Mouse (Mus musculus): ENCODE measurements around the gene Lrig2. TPM values are rescaled to one million over a fixed set of nuclear protein-coding genes. Genes with fewer than 3 reads are reported as not detected.
"Not testable (repeated sequence)": the region's sequence is repeated elsewhere in the genome, so short reads cannot be mapped to it uniquely, and the experiment has no call there.

The Lrig2 gene
- total RNA-seq, 2 experiments from 2014 or later: 29.9 to 33.3 TPM

DNA sequence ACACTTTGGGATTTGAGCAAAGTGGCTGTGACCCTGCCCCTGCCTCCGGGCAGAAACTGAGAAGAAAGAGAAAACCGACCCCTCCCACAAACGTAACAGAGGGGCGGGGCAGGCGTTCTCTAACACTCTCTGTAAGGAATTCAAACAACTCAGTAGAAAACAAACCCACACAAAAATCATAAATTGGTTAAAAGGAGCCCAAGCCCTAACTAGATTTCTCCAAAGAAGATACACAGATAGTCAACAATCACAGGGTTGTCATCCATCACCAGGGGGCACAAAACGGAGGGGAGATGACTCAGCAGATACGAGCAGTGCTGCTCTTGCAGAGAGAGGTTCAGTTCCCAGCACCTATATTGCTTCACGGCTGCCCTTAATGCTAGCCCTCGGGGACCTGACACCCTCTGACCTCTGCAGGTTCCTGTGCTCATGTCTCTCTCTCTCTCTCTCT lies 77.4 kb downstream of the Lrig2 start:
- no peak for DNase-seq (ENCODE audit: low spot score in 2 of 2)

DNA sequence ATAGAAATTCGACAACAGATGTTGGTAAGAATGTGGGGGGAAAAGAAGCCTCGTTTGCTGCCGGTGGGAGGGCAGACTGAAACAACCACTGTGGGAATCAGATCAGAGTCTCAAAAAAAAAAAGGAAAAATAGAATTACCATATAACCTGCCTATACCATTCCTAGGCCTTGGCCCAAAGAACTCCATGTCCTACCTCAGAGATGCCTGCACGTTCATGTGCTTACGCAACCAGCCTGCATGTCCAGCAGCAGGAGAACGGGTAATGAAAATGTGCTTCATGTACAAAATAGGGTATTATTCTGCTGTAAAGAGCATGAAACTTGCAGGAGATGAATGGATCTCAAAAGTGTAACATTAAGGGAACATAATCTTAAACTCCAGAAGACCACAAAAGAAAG lies 79.1 kb downstream of the Lrig2 start:
- no peak for DNase-seq (ENCODE audit: low spot score in 2 of 2)

DNA sequence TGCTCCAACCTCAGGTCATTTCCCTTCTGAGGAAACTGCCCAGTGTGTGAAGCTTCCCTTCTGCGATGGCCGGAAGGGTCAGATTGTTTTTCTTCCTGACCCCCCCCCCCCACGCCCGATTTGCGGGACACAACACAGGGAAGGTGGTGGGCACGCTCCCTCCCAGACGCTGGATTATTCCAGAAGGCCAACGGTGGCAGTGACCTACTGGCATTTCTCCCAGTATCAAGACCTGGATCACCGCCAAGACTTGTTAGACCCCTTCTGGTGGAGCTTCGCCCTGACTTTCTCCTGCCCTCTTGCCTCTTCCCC lies 79.9 kb downstream of the Lrig2 start:
- no peak for DNase-seq (ENCODE audit: low spot score in 2 of 2)

DNA sequence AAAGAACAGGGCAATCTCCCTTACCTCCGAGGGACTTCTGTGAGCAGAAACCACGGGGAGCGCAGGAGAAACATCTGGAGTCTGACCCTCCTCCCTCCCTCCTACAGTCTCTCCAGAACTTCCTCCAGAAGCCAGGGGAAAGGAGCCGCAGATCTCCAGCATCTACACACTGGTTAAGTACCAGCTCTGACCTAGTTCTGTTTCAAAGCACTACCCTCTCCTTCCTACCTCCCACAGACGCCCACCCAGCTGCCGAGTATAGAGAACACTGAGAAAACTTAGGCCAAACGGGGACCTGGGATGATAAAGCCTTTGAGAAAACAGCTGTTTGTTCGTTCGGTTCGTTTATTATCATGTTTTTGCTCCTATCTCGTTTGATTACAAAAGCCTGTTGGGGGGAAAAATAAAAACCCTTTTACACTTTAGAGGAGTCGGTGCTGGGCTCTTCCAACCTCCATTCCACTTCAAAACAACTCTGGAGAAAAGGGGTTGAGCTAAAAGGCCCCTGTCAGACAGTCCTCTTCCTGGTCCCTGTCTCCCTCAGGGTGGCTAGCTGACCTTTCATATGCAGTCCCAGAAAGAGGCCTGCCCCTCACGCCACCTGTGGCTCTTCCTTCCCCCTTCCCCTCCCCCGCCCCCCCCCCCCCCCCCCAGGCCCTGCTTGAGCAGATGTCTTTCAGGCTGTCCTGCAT lies 80.4 kb downstream of the Lrig2 start:
- DNase-seq (ENCODE audit: low spot score in 2 of 2): peak; percentile 56 to 73

DNA sequence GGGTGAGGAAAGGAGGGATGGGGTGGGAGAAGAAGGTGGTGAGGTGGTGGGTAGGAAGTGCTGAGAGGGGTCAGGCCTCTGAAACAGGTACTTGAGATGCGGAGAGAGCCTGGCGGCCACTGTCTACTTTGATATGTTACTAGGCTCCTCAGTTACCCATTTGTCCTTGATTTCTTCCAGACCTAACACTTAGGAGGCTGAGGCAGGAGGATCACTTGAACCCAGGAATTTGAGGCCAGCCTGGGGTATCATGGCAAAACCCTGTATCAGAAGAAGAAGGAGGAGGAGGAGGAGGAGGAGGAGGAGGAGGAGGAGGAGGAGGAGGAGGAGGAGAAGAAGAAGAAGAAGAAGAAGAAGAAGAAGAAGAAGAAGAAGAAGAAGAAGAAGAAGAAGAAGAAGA lies 84.4 kb downstream of the Lrig2 start:
- not testable (repeated sequence) for DNase-seq (ENCODE audit: low spot score in 2 of 2)

DNA sequence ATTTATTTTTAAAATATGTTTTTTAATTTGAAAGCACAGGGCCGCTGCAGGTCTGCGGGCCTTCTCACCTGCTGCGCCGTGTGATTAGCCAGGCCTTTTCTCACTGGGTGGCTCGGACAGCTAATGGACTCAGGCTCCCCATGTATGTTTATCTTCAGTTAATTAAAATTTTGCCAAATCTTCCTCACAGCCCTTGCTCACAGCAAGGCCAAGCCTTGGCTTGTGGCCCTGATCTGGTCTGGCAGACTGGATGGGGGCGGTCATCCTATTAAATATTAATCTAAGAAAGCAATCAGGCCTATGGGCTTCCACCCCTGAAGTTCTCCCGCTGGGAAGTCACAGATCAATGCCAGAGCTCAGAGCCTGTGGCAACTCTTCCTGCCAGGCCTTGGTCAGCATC lies 87.4 kb downstream of the Lrig2 start:
- DNase-seq (ENCODE audit: low spot score in 2 of 2): no peak

DNA sequence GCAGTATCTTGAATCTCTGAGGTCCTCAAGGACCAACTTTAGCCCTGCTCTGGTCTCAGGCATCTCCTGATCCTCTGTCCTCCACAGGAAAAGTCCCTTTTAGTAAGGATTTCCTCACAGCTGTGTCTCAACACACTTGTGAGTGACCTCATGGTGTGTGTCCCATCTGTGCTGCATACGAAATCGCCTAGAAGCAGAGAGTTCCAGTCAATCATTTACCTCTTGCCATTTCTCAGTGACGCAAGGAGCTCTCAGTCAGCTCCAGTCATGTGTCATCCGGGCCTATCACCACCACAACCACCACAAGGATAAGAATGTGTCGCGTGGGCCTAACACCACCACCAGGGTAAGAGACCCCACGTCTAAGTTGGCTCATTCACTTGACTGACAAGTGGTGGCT lies 90.8 kb downstream of the Lrig2 start:
- no peak for DNase-seq (ENCODE audit: low spot score in 2 of 2)

DNA sequence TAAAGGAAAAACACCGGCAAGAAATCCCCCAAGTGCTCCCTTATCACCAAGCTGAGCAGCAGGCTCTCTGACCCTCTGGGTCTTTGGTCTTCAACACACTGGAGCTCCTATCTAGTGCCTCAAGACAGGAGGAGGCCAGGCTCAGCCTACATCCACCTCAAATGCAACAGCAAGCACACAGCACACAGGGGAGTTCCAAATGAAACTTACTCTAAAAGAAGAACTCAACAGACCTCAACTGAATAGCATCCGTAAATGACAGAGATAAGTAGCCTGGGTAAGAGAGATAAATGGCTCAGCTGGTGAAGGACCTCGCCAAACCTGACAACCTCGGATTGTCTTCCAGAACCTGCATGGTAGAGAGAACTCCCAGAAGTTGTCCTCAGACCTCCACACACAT lies 91.7 kb downstream of the Lrig2 start:
- DNase-seq (ENCODE audit: low spot score in 2 of 2): no peak

DNA sequence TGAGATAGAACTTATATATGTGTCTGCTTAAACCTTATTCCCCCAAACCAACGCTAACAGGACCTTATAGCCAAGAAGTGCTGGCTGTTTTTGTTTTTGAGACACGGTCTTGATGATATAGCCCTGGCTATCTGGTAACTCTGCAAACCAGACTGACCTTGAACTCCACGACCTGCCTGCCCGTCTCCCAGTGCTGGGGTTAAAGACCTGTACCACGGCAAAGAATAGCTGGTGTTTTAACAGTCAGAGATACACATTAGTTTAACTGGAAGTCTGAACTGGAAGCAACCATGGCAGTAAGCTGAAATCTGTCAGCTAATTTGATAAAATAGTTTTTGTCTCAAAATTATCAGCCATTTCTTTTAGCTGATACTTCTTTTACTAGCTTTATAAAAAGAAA lies 94.9 kb downstream of the Lrig2 start:
- no peak for DNase-seq (ENCODE audit: low spot score in 2 of 2)

DNA sequence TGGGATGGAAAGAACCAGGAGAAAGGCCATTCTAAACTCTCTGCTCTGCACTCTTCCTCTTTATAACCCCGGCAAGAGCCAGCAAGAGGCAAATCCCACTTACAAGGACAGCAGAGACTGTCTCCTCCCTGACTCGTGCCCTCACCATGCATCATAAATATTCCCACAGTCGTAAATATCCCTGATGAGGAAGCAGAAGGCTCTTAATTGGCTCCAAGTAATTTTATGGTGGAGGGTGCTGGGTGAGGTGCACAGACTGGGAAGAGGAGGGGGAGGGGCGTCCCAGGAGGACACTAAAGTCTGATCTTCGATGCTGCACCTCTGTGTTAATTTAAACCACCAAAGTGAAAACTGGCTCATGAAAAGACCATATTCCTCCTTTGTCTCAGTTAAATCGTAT lies 99.2 kb downstream of the Lrig2 start:
- no peak for DNase-seq (ENCODE audit: low spot score in 2 of 2)

DNA sequence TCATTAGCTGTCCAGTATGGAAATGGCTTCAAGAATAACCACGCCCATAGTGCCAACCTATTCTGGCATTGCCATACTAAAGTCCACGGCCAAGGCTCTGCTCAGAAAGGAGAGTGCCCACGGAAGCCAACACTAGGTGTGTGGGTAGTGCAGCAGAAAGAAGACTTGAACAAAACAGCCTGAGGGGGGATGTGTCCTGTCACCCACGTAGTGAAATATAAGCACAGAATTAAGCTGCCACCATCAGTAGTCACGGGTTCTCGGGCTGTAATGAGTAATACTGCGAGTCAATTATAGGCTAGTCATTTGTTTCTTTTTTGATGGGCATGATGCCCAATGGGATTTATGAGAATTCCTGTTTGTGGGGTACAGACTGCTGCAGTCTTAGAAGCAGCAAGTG lies 104.2 kb downstream of the Lrig2 start:
- DNase-seq (ENCODE audit: low spot score in 2 of 2): peak in 1 of 2 experiments; percentile 23

DNA sequence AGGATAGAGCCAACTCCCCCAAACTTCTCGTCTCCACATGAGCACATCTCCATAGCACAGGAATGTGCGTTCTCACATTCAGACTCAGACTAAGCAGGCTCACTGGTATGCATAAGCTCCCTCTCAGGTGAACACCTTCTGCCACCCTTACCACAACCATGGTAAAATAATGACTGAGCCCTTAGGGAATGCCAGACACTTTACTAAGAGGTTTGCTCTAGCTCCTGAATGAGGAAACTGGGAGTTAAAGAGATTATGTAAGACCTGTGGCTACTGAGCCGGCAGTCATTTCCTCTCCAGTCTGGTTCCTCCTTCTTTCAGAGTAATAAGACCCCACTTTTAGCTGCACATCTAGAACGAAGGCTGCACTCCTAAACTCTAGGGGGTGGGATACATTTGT lies 108.1 kb downstream of the Lrig2 start:
- no peak for DNase-seq (ENCODE audit: low spot score in 2 of 2)

DNA sequence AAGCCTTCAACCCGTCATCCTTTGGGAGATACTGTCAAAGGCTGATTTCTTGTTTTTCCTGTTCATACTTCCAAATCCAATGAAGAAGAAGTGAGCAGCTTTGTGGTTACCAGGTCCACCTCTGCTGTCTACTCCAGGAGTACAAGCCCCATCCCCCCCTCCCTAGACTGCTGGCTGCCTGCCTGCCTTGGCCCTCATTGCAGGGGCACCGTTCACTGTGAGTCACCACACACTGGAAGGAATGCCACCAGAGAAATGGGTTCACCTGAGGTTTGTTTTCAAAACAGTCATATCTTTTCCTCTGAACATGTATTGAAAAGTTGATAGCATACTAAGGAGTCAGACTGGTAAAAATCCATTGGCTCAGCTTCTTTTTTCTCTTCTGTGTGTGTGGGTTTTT lies 110.5 kb downstream of the Lrig2 start:
- DNase-seq (ENCODE audit: low spot score in 2 of 2): no peak

DNA sequence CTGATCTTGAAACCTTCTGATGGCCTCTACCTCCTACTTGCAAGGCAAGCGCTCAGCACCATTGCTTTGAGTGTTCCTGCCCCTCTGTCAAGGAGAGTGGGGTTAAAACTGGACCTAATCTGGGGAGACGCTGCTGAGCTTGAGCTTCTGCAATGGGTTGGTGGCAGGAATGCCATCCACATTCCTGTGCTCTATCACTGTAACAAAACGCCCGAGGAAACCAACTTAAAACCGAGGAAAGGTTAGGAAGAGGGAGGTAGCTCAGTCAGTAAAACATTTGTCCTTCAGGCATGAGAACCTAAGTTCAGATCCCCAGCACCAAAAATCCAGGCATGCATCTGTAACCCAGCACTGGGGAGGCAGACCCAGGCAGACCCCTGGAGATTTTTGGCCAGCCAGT lies 111.6 kb downstream of the Lrig2 start:
- DNase-seq (ENCODE audit: low spot score in 2 of 2): no peak

DNA sequence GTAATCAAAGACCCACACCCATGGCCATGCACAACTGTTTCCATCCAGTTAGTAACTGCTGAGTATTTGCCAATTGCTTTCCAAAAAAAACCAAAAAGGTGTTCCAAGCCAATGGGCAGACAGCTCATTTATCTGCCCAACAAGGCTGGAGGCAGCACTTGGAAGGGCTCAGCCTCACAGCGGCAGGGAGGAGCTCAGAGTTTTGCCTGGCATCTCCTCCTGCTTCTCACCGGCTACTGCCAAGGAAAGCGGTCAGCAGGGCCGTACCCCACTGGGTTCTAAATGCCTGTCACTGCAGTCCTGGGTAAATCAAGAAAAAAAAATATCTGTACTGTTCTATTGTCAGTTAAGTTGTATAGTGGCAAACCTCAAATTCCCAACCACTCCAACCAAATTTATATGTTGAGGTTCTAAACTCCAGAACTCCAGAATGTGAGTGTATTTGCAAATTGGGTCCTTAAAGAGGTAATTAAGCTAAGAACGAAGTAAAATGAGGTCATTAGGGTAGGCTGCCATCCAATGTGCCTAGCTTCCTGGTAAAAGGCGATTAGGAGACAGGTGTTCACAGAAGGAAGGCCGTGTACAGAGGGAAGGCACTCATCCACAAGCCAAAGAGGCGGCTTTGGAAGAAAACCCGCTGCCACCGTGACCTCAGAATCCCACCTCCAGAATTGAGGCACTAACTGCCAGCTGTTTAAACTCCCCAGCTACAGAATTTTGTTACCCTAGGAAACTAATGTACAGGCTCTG lies 112.2 kb downstream of the Lrig2 start:
- no peak for DNase-seq (ENCODE audit: low spot score in 2 of 2)

DNA sequence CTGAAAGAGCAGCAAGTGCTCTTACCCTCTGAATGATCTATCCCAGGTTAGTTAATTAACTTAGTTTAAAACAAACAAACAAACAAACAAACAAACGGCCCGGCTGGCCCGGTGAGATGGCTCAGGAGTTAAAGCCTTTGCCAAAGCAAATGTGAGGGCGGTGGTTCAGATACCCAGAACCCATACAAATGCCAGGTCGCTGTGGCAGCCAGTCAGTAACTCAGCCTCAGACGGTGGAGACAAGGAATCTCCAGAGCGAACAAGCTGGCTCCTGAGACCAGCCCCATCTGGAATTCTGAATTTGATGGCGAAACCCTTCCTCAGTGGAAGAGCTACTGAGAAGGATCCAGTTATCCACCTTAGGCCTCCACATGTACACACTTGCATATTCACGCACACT lies 114.4 kb downstream of the Lrig2 start:
- DNase-seq (ENCODE audit: low spot score in 2 of 2): no peak

DNA sequence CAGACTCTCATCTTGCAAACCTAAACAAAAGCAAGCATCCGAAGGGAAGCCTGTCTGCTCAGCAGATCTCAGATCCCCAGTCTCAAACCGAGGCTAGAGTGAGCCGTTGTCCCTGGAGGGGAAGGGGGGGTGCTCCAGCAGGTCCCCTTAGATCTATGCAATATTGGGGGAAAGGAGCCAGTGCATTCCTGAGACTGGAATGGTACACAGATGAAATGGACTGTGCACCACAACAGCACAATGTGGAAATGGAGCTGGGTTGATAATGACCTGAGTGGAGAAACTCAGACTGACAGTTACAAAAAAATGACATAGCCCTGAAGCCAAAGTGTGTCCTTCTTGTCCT lies 115.0 kb downstream of the Lrig2 start:
- DNase-seq (ENCODE audit: low spot score in 2 of 2): no peak

DNA sequence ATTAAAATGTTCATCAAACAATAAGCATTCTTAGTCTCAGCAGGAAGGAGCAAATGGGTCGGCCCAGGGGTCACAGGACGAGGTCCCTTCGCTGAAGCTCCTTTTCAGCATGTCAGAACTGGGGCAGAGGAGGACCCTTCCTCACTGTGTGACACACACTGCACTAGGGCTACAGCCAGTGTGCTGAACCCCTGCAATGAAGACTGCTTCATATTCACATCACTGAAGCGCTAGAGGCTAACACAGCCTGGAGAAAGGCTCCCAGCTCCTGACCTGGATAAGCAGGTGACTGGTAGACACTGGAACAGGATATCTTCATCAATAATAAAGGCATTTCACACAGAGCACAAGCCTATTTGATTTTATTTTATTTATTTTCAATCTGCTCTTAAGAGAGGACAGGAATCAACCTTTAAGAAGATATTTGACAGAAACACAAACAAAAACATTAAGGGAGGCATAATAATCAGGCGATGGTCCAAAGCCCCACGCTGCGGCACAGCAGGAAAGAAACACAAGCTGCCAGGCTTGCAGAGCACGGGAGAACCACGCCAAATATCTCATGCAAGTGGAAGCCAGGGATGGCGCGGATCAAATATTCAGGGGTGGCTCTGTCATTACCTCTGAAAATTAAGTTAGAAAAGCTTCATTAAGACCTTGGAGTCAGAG lies 115.5 kb downstream of the Lrig2 start:
- DNase-seq (ENCODE audit: low spot score in 2 of 2): peak in 1 of 2 experiments; percentile 17

DNA sequence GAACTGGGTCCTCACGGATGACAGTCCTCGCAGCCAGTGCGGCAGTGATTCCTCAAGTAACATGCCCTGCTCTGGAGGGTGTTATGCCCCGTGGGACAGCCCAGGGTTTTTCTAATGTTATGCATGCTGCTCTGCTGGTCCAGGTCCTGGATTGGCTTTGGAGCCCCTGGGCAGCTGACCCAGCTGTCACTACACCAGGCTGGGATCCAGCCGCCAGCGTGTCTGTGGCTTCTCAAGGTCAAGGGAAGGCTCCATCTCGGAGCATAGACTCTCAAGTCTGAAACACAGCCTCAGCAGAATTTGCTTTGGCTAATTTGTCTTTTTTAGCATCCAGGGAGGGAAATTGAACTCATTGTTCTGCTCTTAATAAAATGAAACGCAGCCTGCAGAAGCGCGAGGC lies 121.6 kb downstream of the Lrig2 start:
- no peak for DNase-seq (ENCODE audit: low spot score in 2 of 2)

DNA sequence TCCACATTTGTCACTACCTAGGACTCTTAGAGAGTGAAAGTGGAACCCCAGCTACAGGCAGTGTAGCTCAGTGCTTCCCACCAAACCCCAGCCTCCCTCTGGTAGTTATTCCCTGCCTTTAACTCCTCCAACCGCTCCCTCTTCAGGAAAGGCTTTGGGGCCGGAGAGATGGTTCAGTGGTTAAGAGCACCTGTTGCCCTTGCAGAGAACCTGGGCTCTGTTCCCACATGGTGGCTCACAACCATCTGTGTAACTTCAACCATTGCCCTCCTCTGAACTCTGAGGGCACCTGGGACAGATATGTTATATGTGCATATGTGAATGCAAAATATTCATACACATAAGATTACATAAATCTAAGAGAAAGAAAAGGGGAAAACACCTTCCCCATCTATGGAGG lies 122.3 kb downstream of the Lrig2 start:
- no peak for DNase-seq (ENCODE audit: low spot score in 2 of 2)

DNA sequence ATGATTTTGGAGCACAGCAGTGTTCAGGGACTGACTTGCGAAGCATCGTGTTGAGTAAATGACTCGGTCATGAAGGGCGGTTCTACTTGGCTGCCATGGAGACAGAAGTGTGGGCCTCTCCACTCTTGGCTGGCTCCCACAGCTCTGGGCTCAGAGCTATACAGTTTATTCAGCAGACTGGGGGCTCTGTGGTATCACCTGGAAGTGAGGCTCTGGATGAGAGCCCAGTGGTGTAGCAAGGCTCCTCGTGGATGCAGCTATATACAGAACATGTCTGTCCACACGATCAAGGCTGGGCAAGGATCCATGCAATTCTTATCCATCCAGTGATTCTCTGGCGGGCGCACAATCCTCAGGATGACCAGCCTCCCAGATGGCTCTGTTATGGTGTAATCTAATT lies 126.1 kb downstream of the Lrig2 start:
- DNase-seq (ENCODE audit: low spot score in 2 of 2): peak; percentile 24 to 54

DNA sequence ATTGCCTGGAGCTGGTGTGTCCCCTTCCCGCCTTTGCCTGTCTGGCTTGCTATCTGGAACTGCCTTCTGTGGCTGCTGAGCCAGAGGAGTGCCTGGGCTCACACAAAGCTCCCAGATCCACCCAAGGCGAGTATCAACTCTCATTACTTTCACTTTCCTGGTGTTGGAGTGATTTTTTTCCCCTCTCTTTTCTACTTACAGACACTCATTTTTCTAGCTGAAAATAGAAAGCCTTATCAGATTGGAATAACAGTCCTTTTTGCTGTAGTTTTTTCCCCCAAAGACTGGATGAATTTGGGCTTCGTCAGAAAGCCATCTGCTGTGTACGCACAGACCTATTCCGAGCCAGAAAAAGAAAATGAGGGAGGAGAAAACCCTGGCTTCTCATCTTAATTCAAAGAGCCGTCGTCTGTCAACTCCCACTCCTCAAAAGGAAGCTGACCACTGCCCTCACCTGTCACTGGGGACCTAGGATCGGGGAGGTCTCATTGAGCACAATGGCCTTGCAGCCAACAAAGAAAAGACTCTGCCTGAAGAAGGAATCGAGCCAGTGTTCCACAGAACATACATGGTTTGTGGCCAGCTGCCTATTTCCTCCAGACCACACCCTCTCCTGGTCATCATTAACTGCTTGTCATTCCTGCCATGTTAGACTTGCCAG lies 127.9 kb downstream of the Lrig2 start:
- DNase-seq (ENCODE audit: low spot score in 2 of 2): peak; percentile 22 to 39
